Mouse (Mus musculus) urinary bladder, adult 2 months (tissue): ENCODE measurements around the gene Ncoa1. TPM values are rescaled to one million over a fixed set of nuclear protein-coding genes. Genes with fewer than 3 reads are reported as not detected.
"Not testable (repeated sequence)": the region's sequence is repeated elsewhere in the genome, so short reads cannot be mapped to it uniquely, and the experiment has no call there.

ENCODE experiments used
- DNase-seq: peaks from one replicate; pipeline ENCODE4 v3.0.0; 2022; ENCODE audit warnings: low spot score
- polyA plus RNA-seq: library from polyadenylated mRNA; depleted of rRNA; stranded (reverse); fragments of >200 nt; gene quantifications from 2 replicates; pipeline ENCODE4 v1.2.3, GENCODE M21; 2012

Gene Ncoa1
- polyA plus RNA-seq, 1 experiment = 19.9 TPM

DNA sequence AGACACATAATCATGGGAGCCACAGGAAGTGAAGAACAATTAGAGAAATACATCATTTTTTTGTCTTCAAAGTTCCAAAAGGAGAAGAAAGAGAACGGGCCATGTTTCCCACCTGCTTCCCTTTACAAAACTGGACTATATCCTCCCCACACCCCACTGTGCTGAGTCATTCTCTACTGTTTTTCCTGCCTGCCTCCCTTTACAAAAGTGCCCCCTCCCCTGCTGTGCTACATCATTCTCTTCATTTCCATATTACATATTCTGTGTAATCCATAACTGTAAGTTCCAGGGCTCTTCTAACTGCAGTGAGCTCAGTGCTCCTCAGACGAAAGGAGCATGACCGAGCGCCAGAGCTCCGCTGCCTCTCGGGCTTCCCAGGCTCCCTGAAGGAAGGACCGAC, 80.8 kb downstream of the Ncoa1 start:
- no peak for DNase-seq

DNA sequence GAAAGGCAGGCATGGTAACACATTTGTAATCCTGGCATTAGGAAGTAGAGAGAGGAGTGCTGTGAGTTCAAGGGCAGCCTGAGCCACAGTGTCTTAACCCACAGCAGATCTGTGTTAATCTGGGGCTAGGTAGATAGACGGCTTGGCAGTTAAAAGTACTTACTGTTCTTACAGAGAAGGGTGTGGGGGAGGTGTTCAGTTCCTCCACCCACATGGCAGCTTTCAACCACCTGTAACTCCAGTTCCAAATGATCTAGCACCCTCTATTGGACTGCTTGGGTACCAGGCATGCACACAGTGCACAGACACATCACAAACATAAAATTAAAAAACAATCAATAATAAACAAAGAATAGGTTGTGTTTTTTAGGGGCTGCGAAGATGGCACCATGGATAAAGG, 84.4 kb downstream of the Ncoa1 start:
- no peak for DNase-seq

DNA sequence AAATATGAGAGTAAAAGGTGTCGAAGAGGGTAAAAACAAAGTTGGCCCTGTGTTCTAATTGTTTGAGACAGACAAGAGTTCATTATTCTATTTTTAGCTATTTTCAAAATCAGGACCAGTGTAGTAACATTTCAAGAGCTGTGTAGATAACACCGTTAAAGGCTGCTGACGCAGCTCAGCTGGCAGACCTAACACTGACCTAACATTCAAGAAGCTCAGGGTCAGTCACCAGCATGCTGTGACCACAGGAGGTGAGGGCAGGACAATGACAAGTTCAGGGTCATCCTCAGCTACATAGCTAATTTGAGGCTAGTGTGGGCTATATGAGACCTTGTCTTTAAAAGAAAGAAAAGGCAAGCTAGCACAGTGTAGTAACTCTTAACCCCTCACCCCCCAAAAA, 84.9 kb downstream of the Ncoa1 start:
- no peak for DNase-seq

DNA sequence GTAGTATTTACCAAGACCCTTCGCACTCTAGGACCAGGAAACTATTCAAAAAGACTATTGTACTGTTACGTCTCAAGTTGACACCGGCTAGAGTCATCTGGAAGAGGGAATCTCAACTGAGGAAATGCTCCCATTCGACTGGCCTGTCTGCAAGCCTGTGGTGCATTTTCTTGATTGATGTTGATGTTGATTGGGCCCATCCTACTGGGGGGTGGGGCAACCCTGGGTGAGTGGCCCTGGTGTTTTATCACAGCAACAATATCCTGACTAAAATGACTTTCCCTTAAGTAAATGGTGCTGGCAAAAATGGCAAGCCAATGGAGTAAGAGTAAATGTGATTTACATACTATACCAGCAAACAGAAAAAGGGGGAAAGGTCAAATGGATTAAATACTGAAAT, 85.7 kb downstream of the Ncoa1 start:
- no peak for DNase-seq

DNA sequence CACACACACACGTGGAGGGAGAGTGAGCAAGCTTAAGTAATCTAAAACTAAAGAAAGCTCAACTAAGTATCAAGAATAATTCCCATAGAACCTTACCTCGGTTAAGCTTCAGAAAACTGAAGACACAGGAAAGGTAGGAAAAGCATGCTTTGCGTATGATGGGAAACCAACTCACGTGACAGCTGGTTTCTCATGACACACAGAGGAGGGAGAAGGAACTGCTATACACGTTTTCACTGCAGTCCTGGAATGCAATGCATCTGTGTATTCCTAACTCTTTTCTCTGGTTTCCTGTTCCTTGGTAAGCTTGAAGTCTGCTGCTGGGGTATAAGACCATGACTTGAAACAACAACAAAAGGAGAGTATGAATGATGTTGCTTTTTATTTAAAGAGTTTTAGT, 86.3 kb downstream of the Ncoa1 start:
- DNase-seq = no peak

DNA sequence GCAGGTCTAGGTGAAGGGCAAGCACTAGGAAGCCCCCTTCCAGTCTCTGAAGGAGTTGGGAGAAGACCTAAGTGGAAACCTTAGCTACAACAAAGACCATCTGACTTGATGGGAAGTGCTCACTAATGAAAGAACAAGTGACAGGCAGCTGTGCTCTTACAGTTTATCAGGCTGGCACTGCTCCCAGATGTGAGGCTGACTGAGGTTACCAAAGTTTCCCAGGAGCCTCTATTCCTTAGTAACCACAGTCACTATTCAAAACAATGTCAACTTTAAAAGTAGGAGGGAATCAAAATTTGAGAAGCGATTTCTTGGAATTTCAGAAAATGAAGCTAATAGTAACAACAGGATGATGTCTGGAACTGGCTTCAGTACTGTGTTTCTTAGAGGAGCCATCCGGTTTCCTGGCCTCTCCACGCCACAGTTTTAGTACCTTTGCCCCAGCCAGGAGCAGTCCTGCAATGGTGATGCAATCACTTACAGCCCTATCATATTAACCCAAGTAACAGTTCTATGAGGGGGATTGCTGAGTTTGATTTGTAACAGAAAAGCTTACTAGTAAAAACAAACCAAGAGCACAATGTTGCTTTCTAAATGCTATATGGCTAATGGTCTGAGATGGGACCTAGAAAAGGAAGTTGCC, 90.8 kb downstream of the Ncoa1 start:
- DNase-seq = no peak

DNA sequence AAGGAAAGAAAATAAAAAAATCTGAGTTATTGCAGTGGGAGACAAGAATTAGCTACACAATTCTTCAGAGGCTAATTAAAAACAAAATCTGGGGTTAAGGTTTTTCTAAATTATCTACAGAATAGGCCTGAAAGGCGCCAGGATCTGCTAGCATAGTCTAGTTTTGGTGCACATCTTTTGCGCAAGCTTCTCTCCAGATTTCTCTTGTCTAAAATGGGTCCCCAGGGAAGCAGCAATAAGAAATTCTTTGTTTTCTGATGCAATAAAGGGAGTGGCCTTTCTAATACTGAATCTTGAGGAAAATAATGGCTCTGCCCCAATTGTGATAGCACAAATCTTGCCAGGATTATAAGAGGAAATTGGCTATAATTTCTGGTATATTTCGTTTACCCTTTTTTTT, 93.9 kb downstream of the Ncoa1 start:
- no peak for DNase-seq

DNA sequence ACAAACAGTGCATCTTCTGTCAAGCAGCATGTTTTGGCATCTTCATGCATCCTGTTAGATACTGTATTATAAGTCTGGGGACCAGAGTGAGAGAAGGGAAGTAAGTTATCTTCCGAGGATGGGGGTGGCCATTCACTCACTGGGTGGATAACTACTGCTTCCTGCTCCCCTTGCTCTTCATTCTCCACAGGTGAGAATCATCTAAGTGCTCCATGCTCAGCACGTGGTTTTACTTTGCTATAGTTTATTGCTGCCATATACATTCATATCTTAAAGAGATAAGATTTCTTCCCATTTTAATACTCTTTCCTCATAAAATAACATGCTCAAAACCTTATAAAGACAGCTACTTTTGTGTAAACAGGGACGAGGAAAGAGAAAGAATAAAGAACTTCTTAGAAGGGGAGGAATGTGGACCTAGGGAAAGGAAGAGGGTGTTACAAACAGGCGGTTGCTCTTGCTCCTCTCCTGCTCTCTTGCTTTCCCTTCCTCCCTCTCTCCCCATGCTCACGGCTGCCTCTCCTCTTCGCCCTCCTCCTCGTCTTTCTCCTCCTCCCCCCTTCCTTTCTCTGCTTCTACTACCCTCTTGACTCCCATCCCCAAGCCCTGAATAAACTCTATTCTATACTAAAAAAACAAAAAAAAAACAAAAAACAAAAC, 97.6 kb downstream of the Ncoa1 start:
- DNase-seq = no peak

DNA sequence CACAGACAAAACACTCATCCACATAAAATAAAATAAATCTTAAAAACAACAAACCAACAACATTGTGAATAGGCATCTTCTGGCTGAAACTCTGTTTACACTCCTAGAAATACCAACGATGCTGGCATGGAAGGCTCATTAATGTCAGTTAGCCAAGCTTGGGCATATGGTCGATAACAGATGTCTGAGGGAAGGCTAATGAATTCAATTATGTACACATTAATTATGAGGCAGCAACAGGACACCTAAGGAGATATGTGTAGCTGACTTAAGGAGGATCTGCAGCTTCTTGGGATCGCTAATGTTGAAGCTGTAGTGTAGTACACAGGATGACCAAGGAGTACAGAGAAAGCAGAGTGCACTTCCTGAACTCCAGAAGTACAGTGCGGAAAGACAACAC, 100.5 kb downstream of the Ncoa1 start:
- no peak for DNase-seq

DNA sequence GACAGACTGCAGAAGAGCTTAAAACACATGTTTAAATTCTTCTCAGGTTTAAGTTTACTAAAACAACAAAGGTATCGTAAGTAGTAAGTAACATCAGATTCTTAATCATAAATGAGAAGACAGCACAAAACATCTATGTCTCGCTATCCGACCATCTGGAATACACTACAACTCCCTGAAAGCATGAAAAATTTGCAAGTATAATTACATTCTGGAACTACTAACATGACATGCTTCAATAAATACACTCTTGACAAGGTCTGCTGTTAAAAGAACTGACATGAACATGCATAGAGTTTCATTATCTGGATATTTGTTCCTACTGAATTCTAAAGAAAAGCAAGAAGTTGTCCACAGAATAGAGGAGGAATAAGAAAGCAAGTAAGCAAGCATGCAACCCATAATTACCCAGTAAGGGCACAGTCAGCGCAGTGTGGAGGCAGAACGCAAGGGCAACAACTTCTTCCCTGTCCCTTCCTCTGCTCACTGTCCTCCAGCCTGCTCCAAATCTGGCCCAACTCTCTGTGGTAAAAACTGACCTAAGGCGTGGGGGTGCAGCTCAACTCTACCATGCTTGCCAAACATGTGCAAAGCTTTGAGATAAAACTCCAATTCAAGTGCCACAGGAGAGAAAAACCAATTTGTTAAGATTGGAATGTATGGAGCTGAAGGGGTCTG, 102.0 kb downstream of the Ncoa1 start:
- no peak for DNase-seq

DNA sequence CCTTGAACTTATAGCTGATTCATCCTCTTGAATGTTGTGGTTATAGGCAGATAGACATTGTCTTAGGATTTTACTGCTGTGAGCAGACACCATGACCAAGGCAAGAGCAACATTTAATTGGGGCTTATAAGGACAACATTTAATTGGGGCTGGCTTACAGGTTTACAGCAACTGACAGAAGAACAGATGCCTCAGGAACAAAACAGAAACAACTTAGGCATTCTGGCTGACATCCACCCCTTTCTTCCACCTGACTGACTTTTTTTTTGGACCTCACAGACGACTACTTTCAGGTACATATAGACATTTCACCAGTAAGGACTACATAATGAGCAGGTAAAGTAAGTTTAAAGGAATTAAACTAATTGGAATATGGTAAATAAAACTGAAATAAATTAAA, 105.6 kb downstream of the Ncoa1 start:
- DNase-seq = no peak

DNA sequence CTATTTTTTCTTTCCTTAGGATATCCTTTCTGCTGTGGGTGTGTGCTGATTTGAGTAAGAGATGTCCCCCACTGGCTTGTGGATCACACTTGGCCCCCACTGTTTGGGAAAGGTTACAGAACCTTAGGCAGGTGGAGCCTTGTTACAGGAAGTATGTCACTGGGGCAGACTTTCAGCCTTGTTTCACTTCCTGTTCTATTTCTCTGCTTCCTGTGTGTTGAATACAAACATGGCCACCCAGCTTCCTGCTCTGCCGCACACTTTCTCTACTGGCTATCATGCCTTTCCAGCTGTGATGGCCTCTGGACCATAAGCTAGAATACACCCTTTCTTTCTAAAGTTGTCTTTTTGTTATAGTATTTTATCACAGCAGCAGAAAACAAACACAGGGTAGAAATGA, 111.0 kb downstream of the Ncoa1 start:
- DNase-seq = no peak

DNA sequence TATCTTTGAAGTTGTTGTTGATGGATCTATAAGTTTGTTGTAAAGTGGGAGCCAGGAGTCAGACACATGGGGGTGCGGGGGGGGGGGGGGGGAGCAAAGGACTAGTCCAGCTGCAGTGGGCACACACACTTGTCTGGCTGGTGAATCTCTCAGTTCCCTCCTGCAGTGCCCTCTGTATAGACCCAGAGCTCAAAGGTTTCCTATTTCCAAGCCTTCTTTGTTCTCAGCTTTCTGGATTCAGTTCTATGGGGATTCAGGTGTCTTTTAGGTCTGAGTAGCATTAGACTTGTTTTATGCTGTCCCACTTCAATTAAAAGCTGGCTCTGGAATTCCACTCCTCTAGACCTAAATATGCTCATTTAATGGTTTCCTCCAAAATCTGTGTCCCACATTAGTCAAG, 117.5 kb downstream of the Ncoa1 start:
- DNase-seq = no peak

DNA sequence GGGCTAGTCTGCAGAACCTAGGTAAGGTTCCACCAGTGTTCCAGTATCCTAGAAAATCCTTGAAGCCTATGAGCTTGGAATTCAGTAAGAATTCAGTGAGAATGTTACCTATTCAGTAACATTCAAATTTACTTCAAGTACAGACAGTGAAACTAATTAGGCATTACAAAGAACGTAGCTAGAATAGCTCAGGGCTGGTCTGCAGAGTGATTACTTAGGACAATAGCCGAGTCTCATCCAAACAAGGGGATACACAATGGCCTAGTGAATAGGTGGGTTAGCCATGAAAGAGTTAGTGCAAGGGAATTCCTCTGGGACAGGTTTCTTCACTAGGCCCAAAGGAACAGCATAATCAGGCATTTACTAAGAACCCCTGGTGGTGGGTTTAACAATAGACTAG, 118.3 kb downstream of the Ncoa1 start:
- DNase-seq = not testable (repeated sequence)

DNA sequence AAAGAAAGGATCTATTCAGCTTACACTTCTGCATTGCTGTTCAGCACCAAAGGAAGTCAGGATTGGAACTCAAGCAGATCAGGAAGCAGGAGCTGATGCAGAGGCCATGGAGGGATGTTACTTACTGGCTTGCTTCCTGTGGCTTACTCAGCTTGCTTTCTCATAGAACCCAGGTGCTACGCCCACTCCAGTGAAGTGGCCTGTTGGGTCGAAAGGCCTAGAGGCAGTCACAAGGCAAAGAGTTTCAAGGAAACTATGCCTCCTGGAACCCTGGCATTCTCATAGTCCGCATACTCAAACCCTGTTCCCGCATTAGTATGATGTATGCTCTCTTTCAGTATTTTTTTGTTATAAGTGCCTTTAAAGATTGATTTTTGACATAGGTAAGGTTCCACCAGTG, 118.9 kb downstream of the Ncoa1 start:
- DNase-seq = no peak

DNA sequence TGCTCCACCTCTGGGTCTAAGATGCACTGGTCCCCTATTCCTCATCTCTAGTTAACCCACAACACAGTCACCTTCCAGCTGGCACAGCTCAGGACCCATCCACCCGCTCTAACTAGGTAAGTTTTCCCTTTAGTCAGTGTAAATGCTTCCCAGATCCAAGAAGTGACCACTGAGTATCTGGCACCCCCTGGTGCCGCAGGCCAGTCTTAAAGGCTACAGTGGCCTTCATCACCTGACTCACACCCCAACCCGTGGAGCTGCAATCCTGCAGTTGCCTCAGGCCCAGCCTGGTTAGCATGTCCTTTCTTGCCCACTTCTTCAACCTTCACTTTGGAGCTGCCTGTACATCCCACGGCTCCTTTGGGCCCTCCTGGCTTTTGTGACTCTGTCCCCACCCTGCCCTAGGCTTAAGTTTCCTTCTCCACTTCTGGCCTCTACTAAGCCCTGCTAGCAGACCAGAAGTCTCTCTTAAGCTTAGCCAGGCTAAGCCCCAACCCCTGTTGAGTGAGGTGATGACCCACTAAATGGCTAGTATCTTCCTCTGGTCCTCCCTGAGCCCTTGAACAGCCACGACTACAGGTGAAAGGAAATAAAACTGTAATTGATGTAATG, 120.0 kb downstream of the Ncoa1 start:
- no peak for DNase-seq

DNA sequence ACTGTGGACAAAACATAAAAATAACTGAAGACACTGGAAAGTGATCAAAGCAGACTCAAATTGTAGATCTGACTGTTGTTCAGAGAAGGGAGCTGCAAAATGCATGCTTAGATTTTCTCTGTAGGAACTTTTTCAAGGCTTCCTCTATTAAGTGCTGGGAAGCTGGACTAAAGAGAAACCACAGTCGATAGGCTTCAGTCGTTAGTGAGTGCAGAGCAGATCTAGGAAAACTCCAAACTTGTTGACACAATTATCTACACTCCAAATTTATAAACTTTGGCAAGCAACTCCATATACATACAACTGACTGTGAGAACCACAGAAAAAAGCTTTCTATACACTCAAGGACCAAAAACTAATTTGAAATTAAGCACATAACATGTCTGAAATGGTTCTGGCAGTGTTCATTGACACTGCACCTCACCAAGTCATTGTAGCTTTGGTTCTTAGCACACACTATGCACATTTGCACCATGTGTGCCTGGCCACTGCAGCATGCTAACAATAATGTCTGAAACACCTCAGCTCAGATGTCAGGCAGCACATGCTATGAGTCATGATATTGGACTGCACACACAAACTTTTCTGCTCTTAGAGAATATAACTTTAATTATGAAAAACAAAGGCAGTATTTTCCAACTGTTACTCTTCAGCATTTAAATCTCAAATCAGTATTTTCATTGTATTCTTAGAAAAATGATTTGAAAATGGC, 121.8 kb downstream of the Ncoa1 start:
- no peak for DNase-seq

DNA sequence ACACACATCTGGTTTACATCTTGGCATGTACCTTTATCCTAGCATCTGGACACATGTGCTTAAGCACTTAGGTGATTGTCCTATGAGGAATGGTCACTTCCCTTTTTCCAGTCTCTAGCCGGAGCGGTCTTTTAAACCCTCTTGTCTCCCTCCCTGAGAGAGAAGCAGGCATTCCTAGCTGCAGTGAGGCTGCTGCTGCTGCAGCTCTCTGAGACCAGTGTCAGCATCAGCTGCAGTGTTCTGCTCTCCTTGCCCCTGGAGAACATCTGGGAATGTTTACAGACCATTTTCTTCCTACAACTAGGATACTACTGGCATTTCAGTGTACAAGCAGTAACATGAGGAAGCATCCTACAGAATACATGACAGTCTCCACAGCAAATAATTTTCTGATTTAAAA, 133.8 kb downstream of the Ncoa1 start:
- DNase-seq = no peak

DNA sequence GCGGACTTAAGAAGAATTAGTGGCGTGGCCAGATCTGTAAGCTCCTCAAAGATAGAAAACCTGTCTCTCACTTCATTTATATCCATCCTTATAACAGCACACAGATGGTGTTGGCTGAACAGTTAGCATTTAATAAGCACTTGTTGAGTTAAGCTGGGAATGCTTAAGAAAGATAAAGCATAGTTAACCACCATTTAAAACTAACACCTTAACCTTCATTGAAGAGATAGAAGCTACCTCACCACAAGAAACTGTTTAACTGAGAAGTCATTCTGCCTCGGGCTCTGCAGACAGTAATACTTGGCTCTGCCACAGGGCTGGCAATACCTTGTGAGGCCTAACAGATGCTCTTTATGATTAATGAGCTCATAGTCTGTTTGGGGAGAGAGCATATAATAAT, 134.9 kb downstream of the Ncoa1 start:
- no peak for DNase-seq

DNA sequence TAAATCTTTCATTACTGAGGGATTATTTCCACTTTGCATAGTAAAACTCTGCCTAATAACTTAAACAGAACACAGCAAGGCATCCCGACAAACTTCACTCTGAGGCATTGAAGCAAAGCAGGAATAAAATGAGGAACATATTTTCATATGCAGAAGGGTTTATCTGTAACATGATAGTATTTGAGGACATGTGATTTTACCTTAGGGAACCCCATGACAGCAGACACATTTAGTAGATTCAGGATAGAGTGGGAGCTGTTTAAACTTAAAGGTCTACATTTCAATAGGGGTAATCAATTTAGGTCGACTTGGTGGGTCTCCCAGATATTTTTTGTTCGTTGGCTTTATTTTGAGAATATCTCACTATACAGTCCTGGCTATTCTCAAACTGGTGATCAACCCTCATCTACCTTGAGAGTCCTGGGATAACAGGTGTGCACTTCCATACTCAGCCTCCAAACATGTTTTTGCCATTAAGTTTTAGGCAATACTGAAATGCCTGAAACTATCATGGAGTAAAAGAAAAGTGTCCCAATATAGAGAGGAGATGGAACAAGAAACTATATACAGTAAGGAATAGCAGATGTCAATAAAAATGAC, 136.6 kb downstream of the Ncoa1 start:
- no peak for DNase-seq

DNA sequence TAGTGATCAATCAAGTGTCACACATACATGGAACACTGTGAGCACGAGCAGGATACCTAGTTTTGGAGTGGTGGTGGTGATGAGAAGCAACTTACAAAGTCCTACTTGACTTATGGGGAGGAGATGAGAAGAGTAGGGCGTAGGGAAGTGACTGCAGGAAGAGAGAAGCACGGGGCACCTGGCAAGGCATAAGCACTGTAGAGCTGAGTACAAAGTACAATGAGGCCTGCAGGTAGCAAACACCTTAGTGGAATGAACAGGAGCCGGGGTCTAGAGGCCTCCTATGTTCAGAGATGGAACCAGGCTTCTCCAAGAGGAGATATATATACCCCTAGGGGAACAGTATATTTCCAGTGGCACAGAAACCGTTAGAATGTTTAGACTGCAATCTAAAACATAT, 153.4 kb downstream of the Ncoa1 start:
- no peak for DNase-seq

DNA sequence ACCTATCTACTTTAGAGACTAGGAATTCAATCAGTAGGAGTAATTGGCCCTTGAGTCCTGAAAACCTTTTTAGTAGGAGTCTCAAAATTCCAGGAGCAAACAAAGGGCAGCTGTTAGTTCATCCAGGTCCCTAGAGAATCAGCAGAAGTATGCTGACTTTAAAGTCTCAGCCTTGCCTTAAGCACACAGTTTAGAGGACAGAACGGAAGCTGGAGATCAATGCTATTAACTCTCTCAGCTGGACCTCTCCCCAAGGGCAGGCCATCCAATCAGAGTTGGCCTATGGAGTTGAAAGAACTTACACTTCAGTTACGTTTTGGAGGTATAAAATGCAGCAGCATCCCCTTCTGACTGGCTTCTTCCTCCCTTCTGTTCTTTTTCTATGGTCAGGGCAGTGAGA, 154.8 kb downstream of the Ncoa1 start:
- no peak for DNase-seq
